Mouse (Mus musculus) v-Abl transformed pro-B cells (cell line): ENCODE results near the gene Heg1.

Experiments
- in situ Hi-C, 2 experiments: fragments of 400-800 bp; cut with MboI; formaldehyde crosslinking; loops; one replicate each; pipeline ENCODE4 v1.15.1; 2025; ENCODE audit not compliant: unreplicated experiment in 2 of 2

Heg1 gene

DNA sequence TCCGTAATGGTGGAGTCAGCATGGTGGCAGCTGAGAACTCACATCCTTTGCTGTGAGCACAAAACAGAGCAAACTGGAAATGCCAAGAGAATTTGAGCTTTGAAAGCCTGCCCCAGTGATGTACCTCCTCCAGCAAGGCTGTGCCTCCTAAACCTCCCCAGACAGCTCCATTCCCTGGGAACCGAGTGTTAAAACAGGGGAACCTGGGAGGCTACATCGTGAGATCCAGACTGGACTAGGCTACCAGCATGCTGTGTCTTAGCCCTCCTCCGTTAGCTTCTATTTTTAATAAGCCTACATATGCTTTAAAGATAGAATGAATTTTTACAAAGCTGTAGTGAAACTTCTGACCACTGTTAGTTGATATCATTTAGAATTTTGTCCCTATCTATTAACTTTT lies 17.7 kb downstream of the Heg1 start:
- in situ Hi-C loops, result no loop called here

GRCm38 (mm10) chr16:33704289-33704688 lies 20.1 kb downstream of the Heg1 start:
- in situ Hi-C loops, result no loop called here

DNA sequence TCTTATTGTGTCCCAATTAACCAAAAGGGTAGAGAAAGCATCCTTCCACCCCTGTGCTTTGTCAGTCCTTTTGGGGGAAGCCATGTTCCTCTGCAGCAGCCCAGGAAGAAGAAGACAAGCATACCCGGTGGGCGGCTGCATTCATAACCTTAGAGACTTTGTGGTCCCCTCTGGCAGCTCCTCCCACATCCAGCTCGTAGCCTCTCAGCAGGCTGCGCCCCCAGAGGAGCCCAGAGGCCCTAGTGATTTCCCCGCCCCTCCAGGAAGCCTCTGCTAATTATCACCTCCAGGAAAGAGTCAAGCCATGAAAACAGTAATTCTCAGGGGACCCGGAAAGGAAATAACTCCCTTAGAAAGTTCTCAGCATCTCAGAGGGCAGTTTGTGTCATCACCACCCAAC lies 21.1 kb downstream of the Heg1 start:
- in situ Hi-C loops, result no loop called here

GRCm38 (mm10) chr16:33706111-33706890 lies 22.1 kb downstream of the Heg1 start:
- in situ Hi-C loops, result no loop called here

- in situ Hi-C loops, result no loop called here
Measured at GRCm38 (mm10) chr16:33708031-33708430, 23.9 kb downstream of the Heg1 start.

GRCm38 (mm10) chr16:33708585-33709397 lies 24.6 kb downstream of the Heg1 start:
- in situ Hi-C loops, result no loop called here

DNA sequence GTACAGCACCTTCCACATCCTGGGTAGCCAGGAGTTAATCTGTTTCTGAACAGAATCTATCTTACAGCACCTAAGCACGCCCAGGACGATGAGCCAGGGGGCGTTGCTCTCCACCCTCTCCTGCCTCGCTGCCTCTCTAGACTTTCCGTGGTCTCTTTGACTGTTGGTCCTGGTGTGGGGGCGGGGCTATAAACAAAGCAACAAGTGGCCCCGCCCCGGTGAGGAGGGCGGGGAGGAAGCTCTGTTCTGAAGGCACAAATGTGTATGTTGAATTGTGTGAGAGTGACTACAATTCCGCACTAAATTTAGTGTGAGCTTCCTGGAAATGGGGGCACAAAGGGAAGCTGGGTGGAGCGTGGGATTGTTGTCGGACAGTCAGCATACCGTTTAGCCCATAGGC lies 30.1 kb downstream of the Heg1 start:
- in situ Hi-C loops, result no loop called here

DNA sequence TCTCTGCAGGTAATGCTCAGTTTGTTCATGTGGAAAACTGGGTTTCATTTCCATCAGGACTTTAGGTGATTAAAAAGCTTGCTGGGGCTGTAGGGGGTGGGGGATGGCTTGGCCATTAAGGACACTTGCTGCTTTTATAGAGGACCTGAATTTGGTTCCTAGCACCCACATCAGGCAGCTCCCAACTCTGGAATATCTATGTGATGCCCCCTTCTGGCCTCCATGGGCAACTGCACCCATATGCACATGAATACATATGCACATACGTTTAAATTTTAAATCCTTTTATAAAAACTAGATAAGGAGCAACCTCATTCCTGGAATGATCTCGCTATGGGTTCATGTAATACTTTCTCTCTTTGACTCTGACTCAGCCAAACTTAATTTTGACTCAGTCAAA lies 39.1 kb downstream of the Heg1 start:
- in situ Hi-C loops, result no loop called here

DNA sequence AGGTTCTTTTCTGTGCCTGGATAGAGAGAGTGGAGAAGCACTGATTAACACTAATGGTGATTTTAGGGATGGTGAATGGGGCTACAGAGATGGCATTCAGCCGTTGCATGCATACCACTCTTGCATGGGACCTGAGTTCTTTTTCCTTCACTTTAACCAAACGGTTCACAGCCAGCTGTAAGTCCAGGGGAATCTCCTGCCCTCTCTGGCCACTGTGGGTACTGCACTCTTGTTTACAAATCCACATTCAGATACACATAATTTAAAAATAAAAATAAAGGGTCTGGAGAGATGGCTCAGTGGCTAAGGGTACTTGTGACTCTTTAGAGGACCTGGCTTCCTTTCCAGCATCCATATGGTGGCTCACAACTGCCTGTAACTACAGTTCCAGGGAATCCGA lies 39.8 kb downstream of the Heg1 start:
- in situ Hi-C loops, result no loop called here

- in situ Hi-C loops, result no loop called here
Measured at GRCm38 (mm10) chr16:33726261-33726660, 42.1 kb downstream of the Heg1 start.

DNA sequence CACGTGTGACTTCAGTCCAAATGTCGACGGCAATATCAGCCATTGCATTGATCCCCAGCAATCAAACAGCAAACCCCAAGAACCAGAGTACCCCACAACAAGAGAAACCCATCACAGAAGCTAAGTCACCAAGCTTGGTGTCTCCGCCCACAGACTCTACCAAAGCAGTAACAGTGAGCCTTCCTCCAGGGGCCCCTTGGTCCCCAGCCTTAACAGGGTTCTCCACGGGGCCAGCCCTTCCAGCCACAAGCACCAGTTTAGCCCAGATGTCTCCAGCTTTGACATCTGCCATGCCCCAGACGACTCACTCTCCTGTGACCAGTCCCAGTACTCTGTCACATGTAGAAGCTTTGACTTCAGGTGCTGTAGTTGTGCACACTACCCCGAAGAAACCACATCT lies 42.7 kb downstream of the Heg1 start:
- in situ Hi-C loops, result no loop called here

- in situ Hi-C loops, result no loop called here
Measured at GRCm38 (mm10) chr16:33728427-33728826, 44.3 kb downstream of the Heg1 start.

- in situ Hi-C loops, result loop anchor here in 1 of 2 experiments (10.0 kb wide), 1 partner anchor 346 kb away; the partner anchor contains the start of gene Zfp148
Measured at GRCm38 (mm10) chr16:33731291-33731690, 47.1 kb downstream of the Heg1 start.

DNA sequence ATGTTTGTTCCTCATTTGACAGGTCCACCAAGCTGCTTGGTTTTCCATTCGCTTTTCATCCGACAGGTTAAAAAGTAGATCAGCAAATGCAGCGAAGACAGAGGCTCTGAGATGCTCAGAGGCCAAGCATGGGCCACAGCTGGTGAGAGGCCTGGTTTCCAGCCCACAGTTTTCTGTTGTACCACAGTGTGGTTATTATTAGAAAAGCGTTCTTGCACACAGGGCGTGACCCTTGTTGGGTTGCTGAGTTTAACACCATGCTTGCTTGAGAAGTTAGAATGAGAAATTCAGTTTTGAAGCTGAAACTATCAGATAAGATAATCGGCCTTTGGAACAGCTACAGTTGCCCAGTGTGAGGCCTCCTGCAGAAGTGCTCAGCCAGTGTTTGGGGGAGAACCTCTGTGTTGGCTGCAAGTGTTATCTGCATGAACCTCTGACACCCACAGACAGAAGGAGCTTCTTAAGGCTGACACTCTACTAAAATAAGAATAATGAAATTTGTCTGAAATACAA lies 48.1 kb downstream of the Heg1 start:
- in situ Hi-C loops, result loop anchor here in 1 of 2 experiments (10.0 kb wide), 1 partner anchor 347 kb away; the partner anchor contains the start of gene Zfp148

DNA sequence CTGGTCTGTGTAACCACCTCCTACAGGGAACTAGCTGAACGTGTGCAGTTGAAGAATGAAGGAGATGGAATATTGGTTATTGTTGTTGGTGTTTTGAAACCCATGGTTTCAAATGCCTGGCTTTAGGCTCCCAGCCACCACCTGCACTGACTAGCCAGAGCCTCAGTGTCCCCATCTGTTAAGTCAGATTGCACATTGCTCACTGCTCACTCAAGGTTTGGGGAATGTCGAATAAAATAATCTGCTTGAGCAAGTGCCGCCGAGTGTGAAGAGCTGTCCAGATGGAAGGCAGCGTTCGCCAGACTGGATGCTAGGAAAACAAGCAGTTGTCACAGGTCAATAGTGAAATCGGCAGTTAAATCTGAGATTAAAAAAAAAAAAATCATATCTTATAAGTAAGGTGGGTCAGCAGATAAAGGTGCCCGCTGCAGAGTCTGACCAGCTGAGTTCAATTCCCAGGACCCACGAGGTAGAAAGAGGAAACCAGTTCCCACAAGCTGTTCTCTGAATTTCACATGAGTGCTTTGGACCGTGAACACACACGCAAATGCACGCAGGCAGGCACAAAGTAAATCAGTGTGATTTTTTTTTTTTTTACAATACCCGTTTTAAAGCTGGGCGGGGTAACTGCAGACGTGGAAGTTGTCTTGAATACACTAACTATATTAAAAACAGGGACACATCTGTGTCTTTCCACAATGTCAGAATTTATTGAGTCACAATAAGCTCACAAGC lies 48.8 kb downstream of the Heg1 start:
- in situ Hi-C loops, result loop anchor here in 1 of 2 experiments (10.0 kb wide), 1 partner anchor 348 kb away; the partner anchor contains the start of gene Zfp148

- in situ Hi-C loops, result loop anchor here in 1 of 2 experiments (10.0 kb wide), 1 partner anchor 349 kb away; the partner anchor contains the start of gene Zfp148
Measured at GRCm38 (mm10) chr16:33733864-33734263, 49.7 kb downstream of the Heg1 start.

GRCm38 (mm10) chr16:33734545-33734944 lies 50.4 kb downstream of the Heg1 start:
- in situ Hi-C loops, result loop anchor here in 1 of 2 experiments (10.0 kb wide), 1 partner anchor 350 kb away; the partner anchor contains the start of gene Zfp148

GRCm38 (mm10) chr16:33735238-33735637 lies 51.1 kb downstream of the Heg1 start:
- in situ Hi-C loops, result loop anchor here (5.0 to 10.0 kb wide), 7 partner anchors 43 to 428 kb away; partner anchors contain the start of genes Heg1 (in 1 of the 2) and Zfp148 (in 1 of the 2)

DNA sequence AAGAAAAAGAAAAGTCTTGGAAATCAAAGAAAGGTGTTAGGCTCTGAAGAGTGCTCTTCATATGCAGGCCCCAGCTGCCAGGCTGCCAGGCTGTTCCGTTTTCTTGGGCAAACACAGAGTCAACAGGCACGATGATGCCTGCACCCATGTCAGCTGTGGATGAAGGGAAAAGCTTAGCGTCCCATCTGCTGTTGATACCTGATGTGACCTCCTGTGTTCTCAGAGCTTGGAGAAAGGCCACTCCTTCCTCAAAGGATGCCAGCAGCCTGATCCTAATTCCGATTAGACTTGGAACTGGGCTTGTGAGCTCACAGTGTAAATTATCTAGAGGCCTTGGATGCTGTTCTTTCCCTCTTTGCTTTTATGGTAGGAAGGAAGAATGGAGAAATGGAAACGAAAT lies 51.6 kb downstream of the Heg1 start:
- in situ Hi-C loops, result loop anchor here (5.0 to 10.0 kb wide), 7 partner anchors 43 to 428 kb away; partner anchors contain the start of genes Heg1 (in 1 of the 2) and Zfp148 (in 1 of the 2)

- in situ Hi-C loops, result loop anchor here (5.0 to 10.0 kb wide), 7 partner anchors 44 to 429 kb away; partner anchors contain the start of genes Heg1 (in 1 of the 2) and Zfp148 (in 1 of the 2)
Measured at GRCm38 (mm10) chr16:33736746-33737145, 52.6 kb downstream of the Heg1 start.
